Mouse (Mus musculus) CH12.LX (cell line): Measurements from ENCODE around the gene Igfbp2. TPM values are rescaled to one million over a fixed set of nuclear protein-coding genes. Genes with fewer than 3 reads are reported as not detected.
A peak's percentile ranks its signal among the peaks of the same experiment; 100 is the strongest.

Experiments
- DNase-seq: peaks from one replicate; pipeline ENCODE4 v3.0.0-alpha.2; 2013; ENCODE audit errors: extremely low read depth
- H3K27ac ChIP-seq: 2 replicates; pipeline ENCODE4 v1.5.1; 2012; ENCODE audit warnings: low read depth, mild to moderate bottlenecking, control low read depth, moderate library complexity; ENCODE audit not compliant: insufficient read depth
- H3K27me3 ChIP-seq: replicated peaks from 2 replicates; pipeline ENCODE3; 2012; ENCODE audit warnings: inconsistent platforms
- H3K36me3 ChIP-seq, 2 experiments: replicated peaks in 1 of 2; 2 replicates each; pipeline versions ENCODE3 to v1.6.1; 2012; ENCODE audit warnings: inconsistent platforms in 1 of 2, low read length in 1 of 2, mild to moderate bottlenecking in 1 of 2, mixed read lengths in 1 of 2, moderate library complexity in 1 of 2; ENCODE audit not compliant: control insufficient read depth in 1 of 2, insufficient read depth in 1 of 2
- H3K4me1 ChIP-seq, 2 experiments: 2 replicates each; pipeline ENCODE4 v1.6.1; 2012; ENCODE audit warnings: inconsistent platforms in 1 of 2, moderate library complexity in 1 of 2; ENCODE audit not compliant: insufficient read depth in 2 of 2, control insufficient read depth in 1 of 2
- H3K4me2 ChIP-seq: 2 replicates; pipeline ENCODE4 v1.6.1; 2012; ENCODE audit warnings: low read depth, mild to moderate bottlenecking, control low read depth; ENCODE audit not compliant: poor library complexity, insufficient read depth, severe bottlenecking
- H3K4me3 ChIP-seq, 3 experiments: fragments of 150-350 bp in 1 of 3; sonication (generic) in 1 of 3; replicated peaks in 1 of 3; 2 replicates each; pipeline versions ENCODE3 to v1.5.1; 2011 to 2012; ENCODE audit warnings: low read depth in 2 of 3, low read length in 2 of 3, mild to moderate bottlenecking in 2 of 3, moderate library complexity in 2 of 3, control low read depth in 1 of 3, improper control_type of control experiment in 1 of 3, inconsistent platforms in 1 of 3, mixed read lengths in 1 of 3; ENCODE audit not compliant: poor library complexity in 1 of 3
- H3K79me2 ChIP-seq: replicated peaks from 2 replicates; pipeline ENCODE4 v1.6.1; 2012; ENCODE audit warnings: mild to moderate bottlenecking, moderate library complexity; ENCODE audit not compliant: control insufficient read depth, poor library complexity, insufficient read depth, severe bottlenecking; ENCODE audit errors: extremely low read depth
- H3K9ac ChIP-seq: 2 replicates; pipeline ENCODE4 v1.6.1; 2012; ENCODE audit warnings: low read depth, mild to moderate bottlenecking, control low read depth, moderate library complexity; ENCODE audit not compliant: insufficient read depth
- H3K9me3 ChIP-seq: replicated peaks from 2 replicates; pipeline ENCODE3; 2012; ENCODE audit warnings: low read length, inconsistent platforms, mixed read lengths
- CHD1 ChIP-seq: IDR thresholded peaks from 2 replicates; pipeline ENCODE4 v1.6.1; 2012; ENCODE audit warnings: low read depth, low read length, improper control_type of control experiment, inconsistent platforms
- CHD2 ChIP-seq: IDR thresholded peaks from 2 replicates; pipeline ENCODE4 v1.6.1; 2011; ENCODE audit warnings: low read length, improper control_type of control experiment
- CTCF ChIP-seq, 2 experiments: IDR thresholded peaks in 1 of 2; conservative IDR thresholded peaks in 1 of 2; 2 replicates each; pipeline ENCODE4 v1.5.1; 2011 to 2012; ENCODE audit warnings: low read depth in 2 of 2, low read length in 2 of 2, improper control_type of control experiment in 1 of 2, inconsistent platforms in 1 of 2, mild to moderate bottlenecking in 1 of 2, moderate library complexity in 1 of 2
- E2F4 ChIP-seq: IDR thresholded peaks from 2 replicates; pipeline ENCODE4 v1.6.1; 2011; ENCODE audit warnings: low read depth, low read length, improper control_type of control experiment; ENCODE audit not compliant: insufficient replicate concordance
- ELF1 ChIP-seq: IDR thresholded peaks from 2 replicates; pipeline ENCODE4 v1.6.1; 2014; ENCODE audit warnings: low read depth, mild to moderate bottlenecking, inconsistent platforms, low read length, improper control_type of control experiment
- EP300 ChIP-seq: IDR thresholded peaks from 2 replicates; pipeline ENCODE4 v1.6.1; 2011; ENCODE audit warnings: low read length, improper control_type of control experiment
- ETS1 ChIP-seq: conservative IDR thresholded peaks from 2 replicates; pipeline ENCODE4 v1.6.1; 2012; ENCODE audit warnings: low read depth, mild to moderate bottlenecking, inconsistent platforms, low read length, improper control_type of control experiment, moderate library complexity
- GABPA ChIP-seq: IDR thresholded peaks from 2 replicates; pipeline ENCODE4 v1.6.1; 2012; ENCODE audit warnings: low read depth, low read length, improper control_type of control experiment, inconsistent platforms; ENCODE audit not compliant: insufficient replicate concordance
- IRF4 ChIP-seq: IDR thresholded peaks from 2 replicates; pipeline ENCODE4 v1.6.1; 2014; ENCODE audit warnings: low read depth, mild to moderate bottlenecking, inconsistent platforms, low read length, improper control_type of control experiment
- MAFK ChIP-seq: IDR thresholded peaks from 2 replicates; pipeline ENCODE4 v1.6.1; 2011; ENCODE audit warnings: low read length, improper control_type of control experiment; ENCODE audit not compliant: insufficient replicate concordance
- MAX ChIP-seq: IDR thresholded peaks from 2 replicates; pipeline ENCODE4 v1.6.1; 2011; ENCODE audit warnings: low read length, improper control_type of control experiment
- MAZ ChIP-seq: IDR thresholded peaks from 2 replicates; pipeline ENCODE4 v1.6.1; 2012; ENCODE audit warnings: low read depth, mild to moderate bottlenecking, inconsistent platforms, low read length, improper control_type of control experiment, moderate library complexity
- NRF1 ChIP-seq: IDR thresholded peaks from 2 replicates; pipeline ENCODE4 v1.6.1; 2014; ENCODE audit warnings: low read depth, mild to moderate bottlenecking, inconsistent platforms, low read length, improper control_type of control experiment, moderate library complexity
- RAD21 ChIP-seq: IDR thresholded peaks from 2 replicates; pipeline ENCODE4 v1.6.1; 2011; ENCODE audit warnings: low read depth, mild to moderate bottlenecking, low read length, improper control_type of control experiment, moderate library complexity
- RCOR1 ChIP-seq: conservative IDR thresholded peaks from 2 replicates; pipeline ENCODE4 v1.6.1; 2012; ENCODE audit warnings: low read depth, mild to moderate bottlenecking, inconsistent platforms, low read length, improper control_type of control experiment
- SIN3A ChIP-seq: IDR thresholded peaks from 2 replicates; pipeline ENCODE4 v1.6.1; 2012; ENCODE audit warnings: low read length, improper control_type of control experiment, inconsistent platforms
- TBP ChIP-seq: conservative IDR thresholded peaks from 2 replicates; pipeline ENCODE4 v1.6.1; 2011; ENCODE audit warnings: low read depth, low read length, improper control_type of control experiment
- UBTF ChIP-seq: IDR thresholded peaks from 2 replicates; pipeline ENCODE4 v1.6.1; 2012; ENCODE audit warnings: low read depth, mild to moderate bottlenecking, inconsistent platforms, low read length, improper control_type of control experiment, moderate library complexity
- USF2 ChIP-seq: conservative IDR thresholded peaks from 2 replicates; pipeline ENCODE4 v1.6.1; 2011; ENCODE audit warnings: low read depth, low read length, improper control_type of control experiment
- ZKSCAN1 ChIP-seq: IDR thresholded peaks from 2 replicates; pipeline ENCODE4 v1.6.1; 2012; ENCODE audit warnings: low read depth, inconsistent platforms, low read length, improper control_type of control experiment, borderline replicate concordance
- ZMIZ1 ChIP-seq: IDR thresholded peaks from 2 replicates; pipeline ENCODE4 v1.6.1; 2012; ENCODE audit warnings: low read depth, mild to moderate bottlenecking, inconsistent platforms, low read length, improper control_type of control experiment
- dilution Hi-C: fragments of 300-500 bp; cut with MboI; formaldehyde crosslinking; loops from 2 replicates; pipeline ENCODE4 v1.14.3; 2020; ENCODE audit warnings: low sequenced_read_pairs; ENCODE audit not compliant: extremely low pct_unique_long_range_greater_than_20kb, extremely low pct_ligation_motif_present
- in situ Hi-C: fragments of 300-500 bp; cut with MboI; formaldehyde crosslinking; loops from 3 replicates; pipeline ENCODE4 v1.14.3; 2019; ENCODE audit warnings: low sequenced_read_pairs, low pct_ligation_motif_present, low pct_unique_long_range_greater_than_20kb, mixed read lengths
- polyA plus RNA-seq: library from polyadenylated mRNA; unstranded; fragments of >175 nt; gene quantifications from 2 replicates; pipeline ENCODE4 v1.2.1, GENCODE M21; 2012; ENCODE audit warnings: low read depth; ENCODE audit not compliant: insufficient read length
- total RNA-seq, 2 experiments: library from RNA; depleted of rRNA; stranded (reverse); fragments of 300-350 nt in 1 of 2; fragments of >200 nt in 1 of 2; gene quantifications; 2 replicates each; pipeline ENCODE4 v1.2.3; 2012 to 2014

The Igfbp2 gene
- total and polyA plus RNA-seq, 3 experiments: 294 to 662 (median 350) TPM

DNA sequence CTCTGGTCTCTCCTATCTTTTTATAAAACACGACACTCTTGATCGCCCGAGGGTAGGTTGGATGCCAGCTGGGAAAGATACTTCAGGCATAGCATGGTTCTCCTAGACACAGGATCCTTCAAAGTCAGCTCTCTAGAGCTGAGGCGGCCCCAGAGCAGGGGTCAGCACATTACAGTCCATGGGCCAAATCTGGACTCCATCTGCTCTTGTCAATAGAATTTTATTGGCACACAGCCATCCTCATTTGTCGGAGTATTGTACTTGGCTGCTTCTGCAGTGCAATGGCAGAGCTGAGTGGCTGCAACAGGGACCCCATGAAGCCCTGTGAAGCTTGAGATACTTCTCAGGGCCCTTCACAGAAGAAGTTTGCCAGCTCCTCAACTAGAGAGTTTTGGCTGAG lies 9.1 kb upstream of the Igfbp2 start:
- TF ChIP-seq MAFK (no peak), SIN3A (no peak), ZMIZ1 (no peak), UBTF (no peak), MAZ (no peak), ETS1 (no peak), IRF4 (no peak), MAX (no peak), CHD2 (no peak), USF2 (no peak), CTCF (conservative IDR thresholded peaks at IDR 0.05 in 1 of 2, IDR thresholded peaks at IDR 0.05 in 1 of 2; ENCODE audit: low read depth in 2 of 2, low read length in 2 of 2) (no peak), RCOR1 (no peak)
- TF ChIP-seq, all 38 proteins: peak for 0
- in situ Hi-C loops (no loop called here), dilution Hi-C loops (no loop called here)
- Histone ChIP-seq H3K4me2 (no peak overlapping the region), H3K27me3 (peaks cover 8% of the 10 kb centered on the region), H3K9me3 (peaks cover 10% of the 10 kb centered on the region), H3K36me3 (no peaks in the 10 kb centered on the region), H3K27ac (no peak overlapping the region), H3K4me3 (no peak overlapping the region), H3K79me2 (no peaks in the 10 kb centered on the region), H3K9ac (no peak overlapping the region), H3K4me1 (peaks cover 0 to 6% of the 10 kb centered on the region in 2 experiments; a peak in 1 of 4 replicates)
- no peak for DNase-seq

- no peak overlapping the region for H3K4me3 ChIP-seq
- DNase-seq: no peak
- in situ Hi-C loops: no loop called here
- H3K36me3 ChIP-seq: no peaks in the 10 kb centered on the region
- peaks cover 0 to 6% of the 10 kb centered on the region in 2 experiments; a peak in 1 of 4 replicates for H3K4me1 ChIP-seq
- TF ChIP-seq CHD1 (no peak), MAFK (no peak), EP300 (no peak), ZKSCAN1 (no peak), NRF1 (no peak), RCOR1 (no peak), CHD2 (no peak), UBTF (peak; percentile 100), GABPA (no peak), TBP (peak; percentile 99), RAD21 (no peak), E2F4 (no peak), MAX (no peak), ELF1 (no peak)
- TF ChIP-seq, all 38 proteins: peak for 2
- no peak overlapping the region for H3K27ac ChIP-seq
- dilution Hi-C loops: no loop called here
- H3K9ac ChIP-seq: no peak overlapping the region
- H3K27me3 ChIP-seq: peaks cover 8% of the 10 kb centered on the region
- H3K9me3 ChIP-seq: peaks cover 8% of the 10 kb centered on the region
- no peaks in the 10 kb centered on the region for H3K79me2 ChIP-seq
- no peak overlapping the region for H3K4me2 ChIP-seq
These were observed 8.7 kb upstream of the Igfbp2 start for GRCm38 (mm10) chr1:72815616-72816015.
